Mouse (Mus musculus) testis, postnatal 10 days (tissue): ENCODE data around the gene Pnmal1.

Source experiments
- DNase-seq: peaks from one replicate; pipeline ENCODE4 v3.0.0; 2021; ENCODE audit warnings: low spot score

Pnmal1 gene

DNA sequence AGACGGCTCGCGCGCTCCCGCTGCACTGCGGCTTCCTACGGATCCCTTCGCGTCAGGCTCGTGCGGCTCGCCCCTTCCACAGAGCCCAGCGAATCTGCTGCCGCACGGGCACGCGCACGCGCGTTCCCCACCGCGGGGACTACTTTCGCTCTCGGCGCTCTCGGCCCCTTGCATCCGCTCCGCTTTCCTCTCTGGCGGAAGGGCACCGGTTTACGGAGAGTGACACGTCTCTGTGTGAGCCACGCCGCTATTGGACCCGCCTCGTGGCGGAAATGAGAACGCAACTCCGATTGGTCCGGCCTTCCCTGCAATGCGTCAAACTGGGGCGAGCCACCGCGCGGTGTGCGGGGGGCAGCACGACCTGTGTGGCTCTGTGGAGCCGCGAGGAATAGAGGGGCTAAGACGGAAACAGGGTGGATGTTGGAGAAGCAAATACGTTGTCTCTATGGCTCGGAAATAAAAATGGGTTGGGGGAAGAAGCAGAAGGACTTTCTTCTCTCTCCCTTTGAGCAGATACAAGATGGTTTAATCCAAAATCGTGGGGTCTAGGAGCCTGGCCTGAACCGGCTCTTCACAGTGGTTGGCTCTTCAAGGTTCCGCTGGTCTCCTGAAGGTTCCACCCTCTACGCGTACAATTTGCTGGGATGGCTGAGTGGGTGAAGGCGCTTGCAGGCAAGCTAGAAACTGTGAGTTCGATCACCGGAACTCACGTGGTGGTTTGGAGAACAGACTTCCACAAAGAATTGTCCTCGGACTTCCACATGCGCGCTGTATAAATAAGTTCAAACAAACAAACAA lies 35.2 kb upstream of the Pnmal1 start, which contains the start of gene Calm3:
Gene Calm3 (minus strand): TSS at position 78 of the 798 bp plus-strand sequence.
- peak; percentile 99 for DNase-seq

DNA sequence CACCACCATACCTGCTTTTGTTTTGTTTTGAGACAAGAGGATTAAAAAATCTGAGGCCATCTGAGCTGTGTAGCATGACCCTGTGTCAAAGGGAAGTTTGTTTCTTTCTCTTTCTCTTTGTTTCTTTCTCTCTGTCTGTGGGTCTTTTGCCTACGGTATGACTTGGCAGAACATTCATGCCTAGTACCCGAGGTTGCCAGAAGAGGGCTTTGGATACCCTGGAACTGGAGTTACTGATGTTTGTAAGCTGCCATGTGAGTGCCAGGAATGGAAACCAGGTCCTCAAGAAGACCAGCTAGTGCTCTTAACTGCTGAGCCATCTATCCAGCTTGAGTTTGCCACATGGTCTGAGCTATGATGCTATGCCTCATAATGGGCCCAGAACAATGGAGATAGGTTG lies 31.1 kb upstream of the Pnmal1 start:
- no peak for DNase-seq

DNA sequence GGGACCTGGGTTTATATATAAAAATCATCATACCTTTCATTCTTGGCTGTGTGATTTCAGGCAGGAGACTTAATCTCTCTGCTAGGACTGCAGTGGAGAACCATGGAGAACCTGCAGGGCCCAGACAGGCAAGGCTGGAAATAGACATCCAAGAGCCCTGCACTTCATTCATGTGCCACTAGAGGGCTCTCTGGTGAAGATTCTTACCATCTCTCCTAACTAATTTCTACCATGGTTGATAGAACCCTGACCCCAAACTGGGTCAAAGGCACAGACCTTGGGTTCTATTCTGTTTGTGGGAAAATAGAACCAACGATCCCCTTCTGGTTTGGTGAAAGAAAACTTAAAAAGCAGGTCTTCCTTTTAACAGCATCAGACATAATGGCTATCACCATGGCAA lies 28.6 kb upstream of the Pnmal1 start:
- DNase-seq: peak; percentile 80

DNA sequence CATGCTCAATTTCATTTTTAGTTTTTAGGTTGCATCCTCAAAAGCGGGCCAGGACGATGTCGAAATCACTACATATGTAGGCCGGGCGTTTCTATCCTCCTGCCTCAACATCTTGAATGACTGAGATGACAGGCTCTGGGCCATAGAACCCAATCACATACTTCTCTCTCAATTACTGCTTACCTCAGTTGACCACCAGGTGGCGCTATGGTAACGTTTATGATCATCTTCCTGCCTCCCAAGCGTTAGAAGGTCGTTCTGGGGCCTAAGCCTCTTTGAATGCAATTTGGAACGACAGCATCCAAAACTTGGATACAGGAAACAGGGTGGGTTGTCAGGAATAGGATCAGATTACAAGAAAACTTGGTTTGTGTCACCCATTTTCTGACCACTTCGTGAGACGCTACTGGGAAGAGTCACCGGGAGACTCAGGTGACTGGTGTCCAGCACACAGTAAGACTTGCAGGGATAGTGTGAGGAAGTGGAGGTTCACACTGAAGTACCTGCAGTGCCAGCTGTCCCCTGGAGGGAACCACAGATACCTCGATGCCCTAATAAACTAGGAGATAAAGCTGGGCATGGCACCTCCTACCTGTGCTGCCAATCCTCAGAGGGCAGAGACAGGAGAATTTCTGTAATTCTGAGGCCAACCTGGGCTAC lies 27.4 kb upstream of the Pnmal1 start:
- DNase-seq: peak; percentile 91

DNA sequence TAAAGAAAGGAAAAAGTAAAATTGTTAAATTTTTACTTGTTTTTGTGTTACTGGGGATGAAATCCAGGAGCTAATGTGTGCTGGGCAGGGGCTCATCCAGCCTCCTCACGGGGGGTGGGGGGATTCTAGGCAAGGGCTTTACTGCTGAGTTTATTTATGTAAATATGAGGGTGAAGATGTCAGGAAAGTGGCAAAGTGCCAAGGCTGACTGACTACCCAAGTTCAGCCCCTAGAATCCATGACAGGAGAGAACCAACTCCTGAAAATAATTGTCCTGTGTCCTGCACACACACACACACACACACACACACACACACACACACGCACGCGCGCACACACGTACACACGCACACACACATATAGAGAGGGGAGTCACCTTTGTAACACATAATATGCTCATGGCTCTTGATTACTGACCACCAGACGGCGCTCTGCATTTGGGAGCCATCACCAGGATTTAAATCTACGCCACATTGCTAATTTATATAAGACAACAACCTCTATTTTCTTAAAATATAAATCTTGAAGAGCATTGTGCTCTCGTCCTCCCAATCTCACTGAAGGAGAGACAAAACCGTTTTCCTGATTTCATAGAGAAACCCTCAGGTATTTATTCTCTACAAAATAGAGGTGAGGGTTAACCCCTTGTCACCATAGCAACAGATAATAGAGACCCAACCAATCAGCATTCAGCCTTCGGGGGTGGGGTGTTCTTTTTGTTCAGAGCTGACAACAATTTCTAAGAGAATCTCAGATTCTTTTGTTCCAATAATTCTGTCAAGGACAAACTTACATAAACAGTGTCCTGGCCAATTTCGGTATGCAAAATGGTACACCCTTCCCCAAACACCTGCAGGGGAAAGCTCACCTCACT lies 26.5 kb upstream of the Pnmal1 start:
- DNase-seq: no peak

DNA sequence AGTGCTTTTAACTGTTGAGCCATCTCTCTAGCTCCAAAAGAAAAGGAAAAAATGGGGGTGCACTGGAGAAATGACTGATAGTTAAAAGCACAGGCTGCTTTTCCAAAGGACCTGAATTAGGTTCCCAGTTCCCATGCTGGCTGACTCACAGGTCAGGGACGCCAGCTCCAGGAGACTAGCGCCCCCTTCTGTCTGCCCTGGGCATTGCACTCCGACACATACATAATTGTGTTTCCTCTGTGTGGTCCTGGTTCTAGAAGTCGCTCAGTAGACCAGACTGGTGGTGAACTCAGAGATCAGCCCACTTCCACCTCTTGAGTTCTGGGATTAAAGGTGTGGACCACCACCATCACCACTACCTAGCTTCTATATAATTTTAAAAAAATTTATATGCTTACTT lies 22.2 kb upstream of the Pnmal1 start:
- DNase-seq: peak; percentile 72

DNA sequence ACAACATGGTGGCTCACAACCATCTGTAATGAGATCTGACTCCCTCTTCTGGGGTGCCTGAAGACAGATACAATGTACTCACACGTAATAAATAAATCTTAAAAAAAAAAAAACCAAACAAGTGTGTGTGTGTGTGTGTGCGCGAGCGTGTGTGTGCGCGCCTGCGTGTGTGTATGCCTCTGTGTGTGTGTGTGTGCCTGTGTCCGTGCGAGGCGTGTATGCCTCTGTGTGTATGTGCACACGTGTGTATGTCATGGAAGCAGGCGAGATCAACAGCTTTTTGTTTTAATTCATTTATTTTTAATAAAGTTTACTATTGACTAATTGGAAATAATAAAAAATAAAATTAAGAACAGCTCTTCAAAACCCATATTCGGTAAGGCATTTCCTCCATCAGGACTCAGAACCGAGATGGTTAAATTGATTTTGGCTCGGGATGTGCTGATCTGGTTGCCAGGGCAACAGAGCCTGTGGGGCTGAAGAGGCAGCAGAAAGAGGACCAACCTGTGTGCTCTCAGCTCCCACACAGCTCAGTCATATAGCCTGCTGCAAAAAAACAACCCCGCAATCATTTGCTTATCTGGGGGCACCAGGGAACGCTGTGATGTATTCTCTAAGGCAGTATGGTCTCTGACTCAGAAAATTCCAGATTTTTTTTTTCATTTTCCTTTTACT lies 21.2 kb upstream of the Pnmal1 start:
- peak; percentile 43 for DNase-seq

DNA sequence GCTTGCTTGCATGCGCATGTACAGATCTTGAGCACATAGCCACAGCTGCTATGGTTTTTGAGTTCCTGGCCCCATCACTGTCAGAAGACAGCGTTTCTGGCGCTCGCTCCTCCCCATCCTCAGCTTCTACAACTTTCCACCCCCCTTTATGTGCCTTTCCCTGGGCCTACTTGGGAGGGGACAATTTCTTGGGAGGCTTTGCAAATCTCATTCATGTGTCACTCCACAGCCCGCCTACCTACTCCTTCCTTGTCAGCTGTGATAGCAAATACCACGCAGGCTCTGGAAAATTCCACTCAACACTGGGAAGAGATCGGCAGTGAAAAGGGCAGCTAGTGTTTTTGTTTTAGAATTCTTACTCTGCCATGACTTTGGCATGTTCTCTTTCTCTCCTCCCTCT lies 19.2 kb upstream of the Pnmal1 start:
- DNase-seq: no peak

DNA sequence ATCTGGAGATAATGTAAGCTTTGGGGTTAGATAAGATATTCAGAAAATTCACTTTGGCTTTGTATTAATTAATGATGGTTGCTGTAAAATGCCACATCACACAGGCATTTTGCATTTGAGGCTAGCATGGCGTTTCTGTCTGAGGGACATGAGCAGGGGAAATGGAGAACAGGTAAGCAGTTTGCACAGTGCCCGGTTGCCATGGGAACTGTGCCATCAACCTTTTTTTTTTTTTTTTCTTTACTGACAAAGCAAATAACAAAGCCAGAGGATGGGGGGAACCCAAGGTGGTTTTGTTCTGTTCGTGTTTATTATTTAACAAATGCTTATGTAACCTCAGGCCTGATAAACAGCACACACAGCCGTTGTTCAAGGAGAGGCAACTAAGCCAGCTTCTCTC lies 16.6 kb upstream of the Pnmal1 start:
- DNase-seq: no peak

DNA sequence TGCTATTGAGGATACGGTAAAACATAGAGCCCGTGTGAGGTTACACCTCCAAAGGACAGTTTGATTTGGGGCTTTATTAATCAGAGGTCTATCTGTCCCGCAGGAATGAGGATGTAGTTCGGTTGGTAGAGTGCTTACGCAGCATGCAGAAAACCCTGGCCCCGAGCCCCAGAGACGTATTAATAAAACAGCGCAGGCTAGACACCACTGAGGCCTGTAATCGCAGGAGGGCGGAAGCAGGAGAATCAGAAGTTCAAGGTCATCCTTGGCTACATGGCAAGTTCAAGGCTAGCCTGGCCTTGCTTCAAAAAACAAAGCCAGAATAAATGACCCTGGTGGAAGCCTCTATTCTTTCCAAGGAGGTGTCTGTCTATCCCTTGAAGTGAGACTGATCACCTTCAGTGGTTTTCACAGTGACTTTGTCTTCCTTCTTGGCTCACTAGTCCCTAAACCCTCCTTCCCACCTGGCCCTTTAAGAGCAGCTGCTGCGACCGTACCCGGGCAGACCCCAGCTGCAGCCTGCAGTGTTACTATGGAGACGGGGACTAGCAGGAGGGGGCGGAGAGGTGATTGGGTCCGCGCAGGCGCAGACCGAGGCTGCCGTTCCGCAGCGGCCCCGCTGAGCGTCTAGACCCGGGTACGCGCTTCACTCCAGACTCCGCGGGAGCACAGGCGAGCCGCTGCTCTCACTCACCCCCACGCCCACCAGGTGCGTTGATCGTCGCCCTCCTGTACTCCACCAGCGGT lies 15.2 kb upstream of the Pnmal1 start, which contains the start of gene Pnmal2:
Gene Pnmal2 (plus strand): TSS at position 622 of the 747 bp plus-strand sequence.
- DNase-seq: peak; percentile 87

DNA sequence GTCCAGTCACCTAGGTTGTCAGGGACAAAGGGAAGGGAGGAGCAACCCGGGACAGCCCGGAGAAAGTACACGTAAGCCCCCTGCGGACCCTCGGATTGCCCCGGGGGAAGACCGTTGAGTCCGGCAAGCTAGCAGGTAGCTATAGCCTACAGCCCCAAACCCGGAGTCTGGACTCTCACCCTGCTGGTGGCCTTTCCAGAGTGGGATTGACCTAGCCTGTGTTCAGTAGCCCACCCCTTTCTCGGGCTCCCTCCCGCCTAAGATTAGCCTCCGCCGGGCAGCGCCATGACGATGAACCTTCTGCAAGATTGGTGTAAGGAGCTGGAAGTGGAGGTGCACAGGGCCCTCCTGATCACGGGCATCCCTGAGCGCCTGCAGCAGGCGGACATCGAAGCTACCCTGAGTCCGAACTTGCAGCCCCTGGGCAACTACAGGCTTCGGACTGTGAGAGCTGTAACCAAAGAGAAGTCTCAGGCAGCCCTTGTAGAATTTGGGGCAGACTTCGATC lies 14.6 kb upstream of the Pnmal1 start:
- no peak for DNase-seq

DNA sequence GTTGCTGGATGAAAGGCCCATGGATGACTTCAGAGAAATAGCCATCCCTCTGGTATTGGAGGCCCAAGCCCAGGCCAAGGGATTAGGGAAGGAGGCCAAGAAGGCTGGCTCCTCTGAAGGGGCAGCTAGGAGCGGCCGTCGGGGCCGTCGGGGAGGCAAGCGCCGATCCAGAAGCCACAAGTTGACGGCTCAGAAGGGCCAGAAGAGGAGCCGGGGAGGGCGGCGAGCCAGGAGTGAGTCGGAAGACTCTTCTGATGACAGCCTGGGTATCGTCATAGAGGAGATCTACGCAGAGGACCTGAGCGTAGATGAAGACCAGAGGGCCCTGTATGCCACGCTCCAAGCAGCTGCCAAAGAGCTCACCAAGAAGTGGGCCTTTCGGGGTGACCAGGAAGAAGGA lies 14.1 kb upstream of the Pnmal1 start:
- DNase-seq: no peak

DNA sequence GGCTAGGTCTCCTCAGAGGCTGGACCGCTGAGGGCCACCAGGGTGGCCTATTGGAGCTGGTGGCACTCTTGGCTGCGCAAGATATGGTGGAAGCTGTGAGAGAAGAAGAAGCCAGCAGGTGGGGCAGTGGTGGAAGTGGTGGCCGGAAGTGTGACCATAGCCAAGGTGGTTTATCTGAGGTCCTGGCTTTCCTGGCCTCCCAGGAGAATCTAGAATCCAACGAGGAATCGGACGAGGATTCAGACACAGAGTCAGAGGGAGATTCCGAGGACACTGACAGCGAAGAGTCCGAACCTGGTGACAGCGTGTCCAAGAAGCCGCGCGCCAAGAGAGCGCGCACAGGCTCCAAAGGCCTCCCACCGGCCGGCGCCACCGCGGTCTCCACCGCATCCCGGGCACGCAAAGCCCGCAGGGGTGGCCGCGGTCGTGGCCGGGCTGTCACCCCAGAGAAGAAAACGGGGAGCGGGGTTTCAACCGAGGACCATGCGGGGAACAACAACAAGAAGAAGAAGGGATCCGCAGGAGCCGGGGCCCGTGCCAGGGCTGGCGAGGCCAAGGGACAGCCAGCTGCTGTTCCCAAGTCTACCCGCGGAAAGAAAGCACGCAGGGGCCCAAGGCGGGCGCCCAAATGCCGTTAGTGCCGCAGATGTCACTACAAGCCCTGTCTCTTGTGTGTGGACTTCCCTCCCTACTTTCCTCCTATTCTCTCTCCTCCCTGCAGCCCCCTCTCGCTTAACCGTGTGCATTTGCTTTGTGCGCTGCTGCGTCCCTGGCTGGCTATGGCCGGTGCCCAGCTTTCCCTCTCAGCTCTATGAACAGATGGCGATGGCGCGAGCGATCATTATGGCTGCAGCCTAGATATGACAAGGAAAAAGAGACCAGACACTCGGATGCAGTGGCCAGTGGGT lies 12.8 kb upstream of the Pnmal1 start:
- DNase-seq: peak; percentile 57

DNA sequence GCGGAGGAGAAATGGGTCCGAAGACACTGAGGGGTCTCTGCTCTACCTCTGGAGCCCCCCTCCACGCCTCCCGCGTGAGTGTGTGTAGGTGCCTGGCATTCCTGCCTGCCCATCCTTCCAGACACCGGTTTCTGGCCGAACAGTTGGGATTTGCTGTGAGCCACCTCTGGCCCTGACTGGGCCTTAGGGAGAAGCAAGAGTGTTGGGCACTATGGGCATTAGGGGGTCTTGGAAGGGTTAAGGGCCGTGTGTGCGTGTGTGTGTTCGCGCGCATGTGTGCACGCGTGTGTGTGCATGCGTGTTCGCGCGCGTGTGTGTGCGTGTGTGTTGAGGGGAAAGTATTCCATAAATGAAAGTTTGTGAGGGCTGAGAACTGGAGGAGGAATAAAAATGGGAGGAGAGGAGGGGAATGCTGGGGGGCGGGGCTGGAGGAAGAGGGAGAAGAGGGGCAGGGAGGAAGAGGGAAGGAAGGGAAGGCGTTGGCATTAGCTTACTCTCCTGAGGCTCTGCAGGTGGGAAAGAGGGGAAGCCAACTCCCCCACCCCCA lies 12.1 kb upstream of the Pnmal1 start:
- peak; percentile 67 for DNase-seq

DNA sequence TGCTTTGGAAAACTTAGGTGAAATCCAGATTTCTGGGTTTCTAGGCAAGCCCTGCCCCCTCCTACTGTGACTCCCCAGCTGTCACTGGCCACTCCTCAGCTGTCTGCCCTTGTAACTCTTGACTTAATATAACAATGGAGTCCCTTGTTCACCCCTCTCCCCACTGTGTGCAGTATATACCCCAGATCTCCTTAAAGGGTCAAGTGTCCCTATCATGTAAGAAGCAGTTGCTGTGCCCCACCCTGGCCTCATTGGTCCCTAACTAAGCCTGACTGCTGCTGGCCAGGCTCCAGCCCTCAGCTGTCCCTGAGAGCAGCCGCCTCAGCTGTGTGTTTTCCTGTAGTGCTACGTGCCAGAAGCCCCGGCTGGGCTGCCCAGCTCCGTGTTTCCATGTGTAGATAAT lies 11.5 kb upstream of the Pnmal1 start:
- peak; percentile 67 for DNase-seq

DNA sequence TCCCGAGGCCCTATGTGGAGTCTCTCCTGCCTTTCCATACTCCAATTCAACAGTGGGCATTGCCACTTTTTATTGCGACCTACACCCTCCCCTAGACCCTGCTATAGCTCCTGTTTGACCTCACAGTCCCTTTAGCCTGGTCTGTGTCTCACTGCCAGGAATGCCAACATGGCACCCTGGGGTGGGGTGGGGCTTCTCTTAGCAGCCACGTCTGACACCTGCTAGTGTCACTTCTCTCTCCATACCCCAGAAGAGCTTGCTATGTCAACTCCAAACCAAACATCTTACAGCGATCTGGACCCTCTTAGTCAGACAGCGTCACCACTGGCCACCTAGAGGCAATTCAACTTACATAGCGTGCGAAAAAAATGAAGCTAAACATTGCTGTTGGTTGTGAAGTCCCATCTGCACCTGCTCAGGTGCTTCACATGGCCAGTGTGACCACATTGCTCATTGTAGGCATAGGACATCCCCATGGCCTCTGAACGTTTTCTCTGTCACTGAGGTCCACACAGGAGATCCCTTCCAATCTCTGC lies 10.5 kb upstream of the Pnmal1 start:
- no peak for DNase-seq

DNA sequence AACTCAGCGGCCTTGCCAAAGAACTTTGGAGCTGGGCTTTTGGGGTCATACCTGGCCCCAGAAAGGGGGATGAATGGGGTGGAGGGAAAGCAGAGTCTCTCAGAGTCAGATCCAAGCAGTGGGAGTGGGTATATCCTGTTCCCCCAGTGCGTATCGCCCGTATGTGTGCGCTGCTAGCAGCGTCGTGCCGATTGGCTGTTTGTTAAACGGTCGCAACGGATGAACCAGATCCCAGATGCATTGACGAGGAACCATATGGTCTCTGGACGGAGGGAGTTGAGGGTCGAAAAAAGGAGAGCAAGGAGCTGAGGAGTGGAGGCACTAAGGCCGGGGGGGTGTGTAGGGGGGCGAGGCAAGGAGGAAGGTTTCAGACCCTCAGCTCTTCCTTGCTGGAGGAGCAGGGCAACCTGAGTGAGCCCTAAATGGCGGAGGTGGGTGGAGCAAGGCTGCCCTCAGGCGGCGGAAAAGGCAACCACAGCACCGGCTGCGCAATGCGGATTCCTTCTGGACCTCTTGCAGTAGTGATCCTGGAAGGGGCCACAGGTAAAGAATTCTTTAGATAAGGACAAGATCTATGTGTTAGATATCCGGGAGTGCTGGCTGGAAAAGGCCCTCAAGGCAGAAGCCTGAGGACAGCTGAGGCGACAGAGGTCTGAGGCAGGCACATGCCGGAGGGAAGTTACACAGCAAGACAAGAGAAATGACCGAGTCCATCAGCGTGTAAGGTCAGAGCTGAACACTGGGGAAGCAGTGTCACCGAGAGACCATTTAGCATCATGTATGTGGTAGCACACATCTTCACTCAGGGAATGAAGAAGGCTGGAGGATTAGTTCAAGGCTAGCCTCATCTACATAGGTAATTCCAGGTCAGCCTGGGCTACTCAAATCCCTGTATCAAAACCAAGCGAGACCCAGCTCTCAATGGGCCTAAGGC lies 9.3 kb upstream of the Pnmal1 start:
- peak; percentile 86 for DNase-seq
